Mouse (Mus musculus) urinary bladder, postnatal 14 days (tissue): Measurements from ENCODE around the gene Stk25.
A peak's percentile ranks its signal among the peaks of the same experiment; 100 is the strongest.
"Not testable (repeated sequence)": the region's sequence is repeated elsewhere in the genome, so short reads cannot be mapped to it uniquely, and the experiment has no call there.

Source experiments
- DNase-seq: peaks from one replicate; pipeline ENCODE4 v3.0.0; 2021; ENCODE audit warnings: low spot score

The Stk25 gene

DNA sequence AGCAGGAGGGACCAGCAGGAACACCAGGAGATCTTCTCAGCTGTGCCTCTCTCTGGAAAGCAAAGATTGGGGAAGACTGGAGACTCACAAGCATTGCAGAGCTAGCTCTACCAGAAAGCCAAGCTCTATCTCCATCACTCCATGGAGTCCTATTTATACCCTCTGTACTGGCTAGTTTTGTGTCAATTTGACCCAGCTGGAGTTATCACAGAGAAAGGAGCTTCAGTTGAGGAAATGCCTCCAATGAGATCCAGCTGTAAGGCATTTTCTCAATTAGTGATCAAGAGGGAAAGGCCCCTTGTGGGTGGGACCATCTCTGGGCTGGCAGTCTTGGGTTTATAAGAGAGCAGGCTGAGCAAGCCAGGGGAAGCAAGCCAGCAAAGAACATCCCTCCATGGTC, at the start of gene Stk25:
Gene Stk25, minus strand, starts transcription at position 101 of the 400 bp plus-strand sequence.
- DNase-seq, result not testable (repeated sequence)

GRCm38 (mm10) chr1:93705389-93705788, 46.9 kb upstream of the Stk25 start:
- DNase-seq, result peak; percentile 18

DNA sequence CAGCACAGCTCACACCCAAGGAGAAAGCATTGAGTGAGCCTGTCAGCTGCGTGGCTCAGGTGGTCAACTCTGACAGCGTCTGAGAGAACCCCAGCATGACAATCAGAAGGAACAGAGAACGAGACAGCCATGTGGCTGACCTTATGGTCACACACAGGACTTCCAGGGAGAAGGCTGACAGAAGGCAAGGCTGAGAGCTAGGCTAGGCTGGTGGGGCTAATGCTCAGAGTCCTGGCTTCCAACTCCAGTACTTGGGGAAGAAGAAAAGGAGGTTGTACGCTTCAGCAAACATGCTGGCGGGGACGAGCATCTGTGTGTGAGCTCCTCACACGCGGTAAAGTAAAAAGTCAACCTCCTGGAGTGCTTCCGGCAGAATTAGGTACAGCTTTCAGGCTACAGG, 45.9 kb upstream of the Stk25 start:
- no peak for DNase-seq

DNA sequence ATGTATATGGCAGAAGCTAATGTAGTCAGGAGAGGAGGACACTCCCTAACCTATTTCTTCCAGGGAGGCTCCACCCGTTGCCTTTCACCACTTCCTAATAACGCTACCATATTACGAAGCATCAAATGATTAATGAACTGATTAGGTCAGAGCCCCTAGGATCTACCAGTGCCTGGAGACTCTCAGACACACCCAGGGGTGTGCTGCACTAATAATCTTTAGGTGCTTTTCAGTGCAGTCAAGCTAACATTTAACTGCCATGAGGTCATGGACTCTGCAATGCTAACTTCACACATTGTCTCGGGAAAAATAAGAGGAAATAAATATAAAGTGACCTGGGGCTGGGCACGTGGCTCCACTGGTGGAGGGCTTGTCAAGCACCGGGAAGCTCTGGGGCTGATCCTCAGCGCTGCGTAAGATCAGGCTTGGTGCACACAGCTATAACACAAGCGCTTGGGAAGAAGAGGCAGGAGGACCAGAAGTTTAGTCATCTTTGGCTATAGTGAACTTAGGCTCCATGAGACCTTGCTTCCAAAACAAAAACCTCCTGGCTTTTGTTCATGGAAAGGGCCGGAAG, 45.1 kb upstream of the Stk25 start:
- DNase-seq, result no peak

- no peak for DNase-seq
Measured at GRCm38 (mm10) chr1:93702106-93702505, 43.6 kb upstream of the Stk25 start.

GRCm38 (mm10) chr1:93699159-93699558, 40.7 kb upstream of the Stk25 start:
- no peak for DNase-seq

DNA sequence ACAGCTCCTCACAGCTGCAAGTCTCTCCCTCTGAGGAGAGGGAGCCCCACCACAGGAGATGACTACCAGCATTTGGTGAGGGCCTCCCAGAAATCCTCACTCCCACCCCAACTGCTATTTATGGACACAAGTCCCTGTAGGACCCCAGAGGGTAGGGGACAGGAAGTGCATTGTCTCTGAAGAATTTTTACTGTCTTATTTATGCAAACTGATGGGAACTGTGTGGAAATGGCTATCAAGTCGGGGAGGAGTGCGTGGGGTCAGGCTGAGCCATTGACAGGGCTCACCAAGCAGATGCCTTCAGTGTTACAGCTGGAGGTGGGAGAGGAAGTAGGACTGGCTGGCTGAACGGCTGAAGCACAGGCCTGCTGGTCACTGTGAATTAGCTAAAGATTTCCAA, 38.9 kb upstream of the Stk25 start:
- DNase-seq, result no peak

DNA sequence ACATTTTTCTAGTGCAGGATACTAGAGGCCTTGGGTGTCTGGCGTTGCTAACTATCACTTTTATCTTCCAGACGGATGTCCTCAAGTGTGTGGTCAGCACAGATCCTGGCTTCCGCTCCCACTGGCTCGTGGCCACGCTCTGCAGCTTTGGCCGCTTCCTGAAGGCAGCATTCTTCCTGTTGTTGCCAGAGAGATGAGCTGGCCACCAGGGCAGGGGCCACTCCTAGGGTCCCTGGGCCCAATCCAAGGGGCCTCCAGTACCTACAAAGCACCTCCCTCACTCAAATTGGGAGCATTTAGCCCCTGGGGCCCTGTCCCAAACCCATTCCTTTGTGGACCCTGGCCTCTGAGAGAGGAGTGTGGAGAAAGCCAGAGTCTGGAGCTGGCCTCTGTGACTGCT, 36.5 kb upstream of the Stk25 start:
- DNase-seq, result peak; percentile 67

GRCm38 (mm10) chr1:93693943-93694342, 35.5 kb upstream of the Stk25 start:
- no peak for DNase-seq

DNA sequence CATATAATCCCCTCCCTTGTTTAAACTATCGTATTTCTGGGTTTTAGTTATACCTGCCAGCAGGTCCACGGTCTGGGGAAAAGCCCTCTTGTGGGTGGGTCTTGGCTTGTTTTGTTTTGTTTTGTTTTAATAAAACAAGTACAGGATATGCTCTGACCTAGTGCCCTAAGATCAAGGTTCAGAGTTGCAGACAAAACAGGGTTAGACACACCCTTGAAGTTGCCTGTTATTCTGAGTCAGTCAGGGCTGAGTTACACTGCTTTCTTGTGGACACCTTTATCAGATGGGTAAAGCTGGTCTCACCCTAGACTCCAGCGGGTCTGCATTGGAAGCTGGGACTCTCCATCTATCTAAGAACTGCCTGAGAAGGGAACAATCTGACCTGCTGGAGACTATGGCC, 35.0 kb upstream of the Stk25 start:
- no peak for DNase-seq

DNA sequence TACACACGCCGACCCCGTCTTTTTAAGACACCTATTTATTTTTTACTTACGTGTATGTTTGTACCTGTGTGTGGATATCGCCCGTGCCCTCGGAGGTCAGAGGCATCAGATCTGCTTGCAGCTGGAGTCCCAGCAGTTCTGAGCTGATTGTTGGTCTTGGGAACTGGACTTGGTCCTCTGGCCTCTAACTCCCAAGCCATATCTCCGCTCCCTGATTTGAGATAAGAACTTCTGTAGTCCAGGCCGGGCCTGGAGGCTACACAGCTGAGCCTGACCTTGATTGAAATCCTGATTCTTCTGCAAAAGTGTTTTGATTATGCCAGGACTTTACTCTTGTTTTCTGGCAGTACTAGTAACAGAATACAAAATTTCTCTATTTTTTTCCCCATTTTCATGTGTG, 34.3 kb upstream of the Stk25 start:
- DNase-seq, result no peak

DNA sequence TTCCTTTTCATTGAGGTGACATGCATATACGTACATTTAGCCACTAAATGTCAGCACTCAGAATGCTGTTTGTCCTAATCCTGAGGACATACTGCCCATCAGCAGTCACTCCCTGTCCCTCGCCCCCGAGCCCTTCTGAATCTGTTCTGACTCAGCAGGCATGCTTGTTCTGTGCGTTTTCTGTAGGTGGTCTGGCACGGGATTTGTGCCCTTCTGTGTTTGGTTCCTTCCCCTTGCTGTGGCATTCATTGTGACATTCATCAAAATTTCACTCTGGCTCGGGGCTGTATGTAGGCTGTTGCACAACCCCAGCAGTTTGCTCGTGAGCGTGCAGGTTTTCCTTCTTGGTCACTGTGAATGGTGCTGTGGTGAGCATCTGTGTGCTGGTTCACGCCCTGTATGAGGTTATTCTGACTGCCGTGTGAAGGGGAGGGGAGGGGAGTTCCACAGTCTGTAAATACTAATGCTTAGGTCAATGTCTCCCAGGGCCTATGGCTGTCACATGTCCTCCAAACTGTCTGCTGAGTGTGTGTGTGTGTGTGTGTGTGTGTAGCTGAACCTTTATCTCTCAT, 33.4 kb upstream of the Stk25 start:
- no peak for DNase-seq

- DNase-seq, result no peak
Measured at GRCm38 (mm10) chr1:93691106-93691505, 32.6 kb upstream of the Stk25 start.

GRCm38 (mm10) chr1:93689901-93690496, 31.5 kb upstream of the Stk25 start:
- no peak for DNase-seq

DNA sequence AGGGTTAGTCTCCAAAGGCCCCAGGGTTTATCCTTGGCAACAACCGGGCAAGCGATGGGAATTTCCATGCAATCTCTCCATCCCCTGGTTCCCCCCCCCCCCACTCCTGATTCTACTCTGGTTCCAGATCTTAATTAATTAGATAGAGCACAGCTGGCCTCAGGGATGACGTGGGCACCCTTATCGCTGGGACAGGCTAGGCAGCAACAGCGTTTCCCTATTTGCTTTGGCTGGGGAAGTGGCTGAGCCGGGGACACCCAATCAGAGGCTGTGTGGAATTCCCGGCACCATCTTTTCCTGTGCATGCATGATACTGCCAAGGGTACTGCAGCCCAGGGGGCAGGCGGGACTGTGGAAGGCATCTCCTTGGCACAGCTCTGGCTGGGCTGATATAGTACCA, 29.7 kb upstream of the Stk25 start:
- no peak for DNase-seq

- no peak for DNase-seq
Measured at GRCm38 (mm10) chr1:93686961-93687320, 28.5 kb upstream of the Stk25 start.

- peak; percentile 59 for DNase-seq
Measured at GRCm38 (mm10) chr1:93686245-93686960, 27.9 kb upstream of the Stk25 start.

DNA sequence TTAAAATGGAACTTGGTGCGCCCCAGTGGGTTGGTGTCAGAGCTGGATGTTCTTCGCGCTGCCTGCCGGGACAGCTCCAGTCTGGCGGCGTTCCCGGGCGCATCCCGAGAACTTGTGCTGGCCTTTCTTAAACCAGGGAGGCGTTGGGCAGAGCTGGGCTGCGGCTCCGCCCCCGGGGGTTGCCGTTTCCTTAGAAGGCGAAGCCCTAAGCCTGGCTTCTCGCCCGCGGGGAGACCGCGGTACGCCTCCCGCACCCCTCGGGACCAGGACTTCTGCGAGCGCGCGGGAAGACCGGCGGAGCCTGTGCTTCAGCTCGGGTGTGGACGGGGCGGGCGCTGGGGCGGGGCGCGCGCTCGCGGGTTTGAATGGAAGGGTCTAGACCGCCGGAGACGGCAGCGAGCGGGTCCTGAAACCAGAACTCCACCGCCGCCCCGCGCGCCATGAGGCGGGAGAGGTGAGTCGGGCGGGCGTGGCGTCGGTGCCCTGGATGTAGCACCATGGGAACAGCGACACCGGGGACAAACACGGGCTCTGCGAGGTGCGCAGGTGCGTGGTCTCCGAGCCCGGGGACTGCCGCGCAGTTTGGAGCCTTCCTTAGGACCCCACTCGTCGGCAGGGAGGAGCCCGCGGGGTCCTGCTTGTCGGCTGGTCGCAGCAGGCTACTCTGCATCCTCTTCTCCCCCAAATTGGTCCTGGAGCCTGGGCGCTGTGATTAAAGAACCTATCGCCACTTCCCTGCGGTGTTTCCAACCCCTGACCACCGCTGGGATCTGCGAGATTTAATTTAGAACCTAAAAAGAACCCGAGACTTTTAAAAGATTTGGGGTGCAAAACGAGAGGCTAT, 27.2 kb upstream of the Stk25 start, which contains the start of gene Bok:
Gene Bok, plus strand, starts transcription at position 260 of the 844 bp plus-strand sequence.
- DNase-seq, result peak; percentile 87

- DNase-seq, result peak; percentile 55
Measured at GRCm38 (mm10) chr1:93679889-93680568, 21.6 kb upstream of the Stk25 start.

GRCm38 (mm10) chr1:93678386-93678785, 19.9 kb upstream of the Stk25 start:
- peak; percentile 50 for DNase-seq

- DNase-seq, result no peak
Measured at GRCm38 (mm10) chr1:93672682-93673081, 14.2 kb upstream of the Stk25 start.

DNA sequence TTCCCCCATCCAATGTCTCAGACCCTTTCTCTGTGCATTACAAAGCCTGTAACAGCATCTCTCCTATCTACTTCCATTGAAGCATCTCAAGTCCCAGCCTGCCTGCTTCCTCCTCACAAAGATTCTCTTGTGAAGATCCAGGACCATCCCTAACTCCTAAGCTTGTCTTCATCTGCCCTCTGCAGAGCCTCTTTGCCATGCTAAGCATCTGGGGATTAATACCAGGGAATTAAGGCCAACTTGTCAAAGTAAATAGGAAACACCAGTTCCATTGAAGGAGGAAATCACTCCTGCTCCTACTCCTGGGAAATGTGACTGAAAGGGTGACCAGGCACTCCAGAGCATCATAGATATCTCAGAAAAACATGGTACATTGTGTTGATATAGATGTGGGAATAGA, 11.5 kb upstream of the Stk25 start:
- no peak for DNase-seq
